Mouse (Mus musculus) lung, postnatal 0 days (tissue): ENCODE data around the gene Ltbr.

Experiments used
- CTCF ChIP-seq: IDR thresholded peaks from 2 replicates; pipeline ENCODE4 v1.5.1; 2016; ENCODE audit warnings: antibody characterized with exemption, mild to moderate bottlenecking
- EP300 ChIP-seq: IDR thresholded peaks from 2 replicates; pipeline ENCODE4 v1.6.1; 2016; ENCODE audit warnings: antibody characterized with exemption, mild to moderate bottlenecking, control low read depth

GRCm38 (mm10) chr6:125279729-125280128 lies 34.0 kb downstream of the Ltbr start:
- TF ChIP-seq CTCF: no peak
- no peak for TF ChIP-seq EP300
